Mouse (Mus musculus) liver, postnatal 0 days (tissue): ENCODE results near the gene Rgsl1.

Source experiments
- CTCF ChIP-seq: sonication (generic); IDR thresholded peaks from 2 replicates; pipeline ENCODE4 v1.5.1; 2016; ENCODE audit warnings: antibody characterized with exemption, low read depth
- EP300 ChIP-seq: IDR thresholded peaks from 2 replicates; pipeline ENCODE4 v1.6.1; 2016; ENCODE audit warnings: antibody characterized with exemption, low read depth, mild to moderate bottlenecking

GRCm38 (mm10) chr1:153766298-153766697 lies 77.6 kb downstream of the Rgsl1 start:
- TF ChIP-seq CTCF (no peak), EP300 (no peak)
